Mouse (Mus musculus) heart, embryonic 13.5 days (tissue): Measurements from ENCODE around the gene Sept12. TPM values are rescaled to one million over a fixed set of nuclear protein-coding genes. Genes with fewer than 3 reads are reported as not detected.
A peak's percentile ranks its signal among the peaks of the same experiment; 100 is the strongest.

Experiments
- ATAC-seq: fragments of 200-750 bp; cut with Nextera tagmentation; 2 replicates; pipeline ENCODE4 v1.8.0; 2017; ENCODE audit warnings: moderate TSS enrichment; ENCODE audit not compliant: insufficient number of reproducible peaks, low FRiP score, low TSS enrichment; ENCODE audit errors: extremely low read depth
- H3K27ac ChIP-seq: fragments of 300-500 bp; sonication (generic); replicated peaks from 2 replicates; pipeline ENCODE4 v1.5.1; 2015; ENCODE audit warnings: moderate library complexity, mild to moderate bottlenecking, inconsistent platforms
- H3K27me3 ChIP-seq: fragments of 300-500 bp; sonication (generic); replicated peaks from 2 replicates; pipeline ENCODE4 v1.6.1; 2015; ENCODE audit warnings: mild to moderate bottlenecking, inconsistent platforms
- H3K36me3 ChIP-seq: fragments of 300-500 bp; sonication (generic); 2 replicates; pipeline ENCODE4 v1.6.1; 2015; ENCODE audit warnings: mild to moderate bottlenecking, inconsistent platforms
- H3K4me1 ChIP-seq: fragments of 300-500 bp; sonication (generic); 2 replicates; pipeline ENCODE4 v1.6.1; 2015; ENCODE audit warnings: inconsistent platforms
- H3K4me2 ChIP-seq: fragments of 300-500 bp; sonication (generic); 2 replicates; pipeline ENCODE4 v1.6.1; 2015; ENCODE audit warnings: inconsistent platforms, mild to moderate bottlenecking, moderate library complexity
- H3K4me3 ChIP-seq: fragments of 300-500 bp; sonication (generic); 2 replicates; pipeline ENCODE4 v1.5.1; 2015; ENCODE audit warnings: moderate library complexity, mild to moderate bottlenecking, inconsistent platforms
- H3K9ac ChIP-seq: fragments of 300-500 bp; sonication (generic); 2 replicates; pipeline ENCODE4 v1.6.1; 2015; ENCODE audit warnings: inconsistent platforms, mild to moderate bottlenecking, moderate library complexity
- H3K9me3 ChIP-seq: fragments of 300-500 bp; sonication (generic); 2 replicates; pipeline ENCODE4 v1.6.1; 2016; ENCODE audit warnings: inconsistent platforms
- WGBS: fragments of 180-500 bp; shearing (Covaris S2); methylation state at CpG from one replicate; pipeline ENCODE4 v1.1.7; 2015; ENCODE audit warnings: mixed read lengths; 5-methylcytosine and 5-hydroxymethylcytosine counted together
- polyA plus RNA-seq: library from polyadenylated mRNA; unstranded; fragments of >200 nt; fragmentation: Nextera tagmentation; extraction: Ambion mirVana; gene quantifications from 2 replicates; pipeline ENCODE4 v1.2.1, GENCODE M21; 2015

The Sept12 gene
- polyA plus RNA-seq, 1 experiment from 2014 or later, result not detected

GRCm38 (mm10) chr16:5008076-5008475 is 10.4 kb upstream of the Sept12 start:
- Histone ChIP-seq H3K27ac (no peak overlapping the region), H3K9ac (no peak overlapping the region), H3K4me1 (peaks cover 27% of the 10 kb centered on the region), H3K36me3 (peaks cover 16% of the 10 kb centered on the region; the same call in 1 of the 2 replicates), H3K4me3 (no peak overlapping the region), H3K9me3 (no peaks in the 10 kb centered on the region), H3K4me2 (no peak overlapping the region), H3K27me3 (no peaks in the 10 kb centered on the region)
- no peak for ATAC-seq
- 81% methylated on average over 12 of the region's 12 CpGs for WGBS

- Histone ChIP-seq H3K4me2 (0 out of 2 replicates have a peak overlapping the region, but pooled peaks have one; percentile 16), H3K4me3 (no peak overlapping the region), H3K4me1 (peaks cover 22% of the 10 kb centered on the region), H3K36me3 (peaks cover 16% of the 10 kb centered on the region; the same call in 1 of the 2 replicates), H3K9ac (0 out of 2 replicates have a peak overlapping the region, but pooled peaks have one; percentile 2), H3K27ac (no peak overlapping the region), H3K9me3 (no peaks in the 10 kb centered on the region), H3K27me3 (no peaks in the 10 kb centered on the region)
- WGBS, result 35% methylated on average over 6 of the region's 6 CpGs
- ATAC-seq, result no peak
Measured at GRCm38 (mm10) chr16:5007492-5007891, 9.8 kb upstream of the Sept12 start.

GRCm38 (mm10) chr16:5007067-5007466 is 9.4 kb upstream of the Sept12 start, which contains the start of gene Smim22:
Gene Smim22 (plus strand): TSS chr16:5007288.
- no peak for ATAC-seq
- no peaks in the 10 kb centered on the region for H3K9me3 ChIP-seq
- H3K27me3 ChIP-seq, result no peaks in the 10 kb centered on the region
- peaks cover 16% of the 10 kb centered on the region; the same call in 1 of the 2 replicates for H3K36me3 ChIP-seq
- H3K4me2 ChIP-seq, result 0 out of 2 replicates have a peak within 1 kb of the TSS, but pooled peaks have one; percentile 16
- no peak within 1 kb of the TSS for H3K4me3 ChIP-seq
- 0 out of 2 replicates have a peak within 1 kb of the TSS, but pooled peaks have one; percentile 2 for H3K9ac ChIP-seq
- peaks cover 18% of the 10 kb centered on the region for H3K4me1 ChIP-seq
- 31% methylated on average over 5 of the region's 5 CpGs for WGBS
- H3K27ac ChIP-seq, result no peak within 1 kb of the TSS

- no peak for ATAC-seq
- 67% methylated on average over 3 of the region's 3 CpGs for WGBS
- H3K36me3 ChIP-seq, result no peaks in the 10 kb centered on the region
- no peak overlapping the region for H3K27ac ChIP-seq
- no peak overlapping the region for H3K4me2 ChIP-seq
- H3K4me3 ChIP-seq, result no peak overlapping the region
- peaks cover 8% of the 10 kb centered on the region for H3K4me1 ChIP-seq
- H3K9me3 ChIP-seq, result no peaks in the 10 kb centered on the region
- no peaks in the 10 kb centered on the region for H3K27me3 ChIP-seq
- no peak overlapping the region for H3K9ac ChIP-seq
Measured at GRCm38 (mm10) chr16:5000611-5001010, 3.0 kb upstream of the Sept12 start.

- no peak overlapping the region for H3K9ac ChIP-seq
- no peaks in the 10 kb centered on the region for H3K27me3 ChIP-seq
- 77% methylated on average over 1 of the region's 1 CpGs for WGBS
- no peak overlapping the region for H3K4me3 ChIP-seq
- H3K4me1 ChIP-seq, result peaks cover 8% of the 10 kb centered on the region
- no peak for ATAC-seq
- no peak overlapping the region for H3K27ac ChIP-seq
- no peaks in the 10 kb centered on the region for H3K9me3 ChIP-seq
- no peak overlapping the region for H3K4me2 ChIP-seq
- H3K36me3 ChIP-seq, result no peaks in the 10 kb centered on the region
Measured at GRCm38 (mm10) chr16:4998984-4999383, 1.3 kb upstream of the Sept12 start.

- 79% methylated on average over 4 of the region's 4 CpGs for WGBS
- no peak overlapping the region for H3K4me2 ChIP-seq
- ATAC-seq, result no peak
Measured at GRCm38 (mm10) chr16:4993276-4993675, 4.4 kb downstream of the Sept12 start.

GRCm38 (mm10) chr16:4984717-4985116 is 12.9 kb downstream of the Sept12 start:
- Histone ChIP-seq H3K27me3 (no peaks in the 10 kb centered on the region), H3K27ac (no peak overlapping the region), H3K9me3 (no peaks in the 10 kb centered on the region), H3K36me3 (no peaks in the 10 kb centered on the region), H3K4me3 (no peak overlapping the region), H3K4me1 (peaks cover 1% of the 10 kb centered on the region; the same call in 1 of the 2 replicates), H3K4me2 (no peak overlapping the region), H3K9ac (no peak overlapping the region)
- no peak for ATAC-seq
- WGBS, result 85% methylated on average over 12 of the region's 12 CpGs

More at GRCm38 (mm10) chr16:4993276-4993675, 4.4 kb downstream of the Sept12 start:
- H3K4me1 ChIP-seq, result peaks cover 8% of the 10 kb centered on the region
- H3K4me3 ChIP-seq, result no peak overlapping the region
- no peak overlapping the region for H3K27ac ChIP-seq
- no peak overlapping the region for H3K9ac ChIP-seq
- H3K9me3 ChIP-seq, result no peaks in the 10 kb centered on the region
- H3K27me3 ChIP-seq, result no peaks in the 10 kb centered on the region
- no peaks in the 10 kb centered on the region for H3K36me3 ChIP-seq

GRCm38 (mm10) chr16:4979755-4980380 is 17.8 kb downstream of the Sept12 start:
- WGBS, result 75% methylated on average over 4 of the region's 4 CpGs
- Histone ChIP-seq H3K4me3 (no peak overlapping the region), H3K27ac (no peak overlapping the region), H3K9me3 (no peaks in the 10 kb centered on the region), H3K4me1 (peaks cover 19% of the 10 kb centered on the region), H3K4me2 (no peak overlapping the region), H3K27me3 (no peaks in the 10 kb centered on the region), H3K36me3 (no peaks in the 10 kb centered on the region), H3K9ac (no peak overlapping the region)
- no peak for ATAC-seq

- peaks cover 19% of the 10 kb centered on the region for H3K4me1 ChIP-seq
- H3K4me3 ChIP-seq, result no peak overlapping the region
- H3K9ac ChIP-seq, result no peak overlapping the region
- 38% methylated on average over 5 of the region's 5 CpGs for WGBS
- peak overlapping the region; percentile 83 for H3K27ac ChIP-seq
- H3K27me3 ChIP-seq, result no peaks in the 10 kb centered on the region
- 0 out of 2 replicates have a peak, but pooled peaks have one; percentile 35 for ATAC-seq
- no peak overlapping the region; the same call in 1 of the 2 replicates for H3K4me2 ChIP-seq
- H3K9me3 ChIP-seq, result no peaks in the 10 kb centered on the region
- no peaks in the 10 kb centered on the region for H3K36me3 ChIP-seq
Measured at GRCm38 (mm10) chr16:4978275-4979051, 19.2 kb downstream of the Sept12 start.

- Histone ChIP-seq H3K27ac (no peak overlapping the region), H3K27me3 (no peaks in the 10 kb centered on the region), H3K4me2 (no peak overlapping the region), H3K9me3 (no peaks in the 10 kb centered on the region), H3K9ac (no peak overlapping the region), H3K4me3 (no peak overlapping the region), H3K36me3 (no peaks in the 10 kb centered on the region), H3K4me1 (peaks cover 23% of the 10 kb centered on the region)
- no peak for ATAC-seq
- 51% methylated on average over 2 of the region's 2 CpGs for WGBS
Measured at GRCm38 (mm10) chr16:4976180-4976579, 21.5 kb downstream of the Sept12 start.

- no peak overlapping the region for H3K27ac ChIP-seq
- H3K36me3 ChIP-seq, result no peaks in the 10 kb centered on the region
- H3K9me3 ChIP-seq, result no peaks in the 10 kb centered on the region
- no peak overlapping the region for H3K4me3 ChIP-seq
- WGBS, result 81% methylated on average over 5 of the region's 5 CpGs
- H3K9ac ChIP-seq, result no peak overlapping the region
- no peaks in the 10 kb centered on the region for H3K27me3 ChIP-seq
- H3K4me1 ChIP-seq, result peaks cover 19% of the 10 kb centered on the region
- H3K4me2 ChIP-seq, result no peak overlapping the region
- no peak for ATAC-seq
Measured at GRCm38 (mm10) chr16:4974521-4974920, 23.1 kb downstream of the Sept12 start.
